Mouse (Mus musculus): ENCODE results near the gene 4930572O03Rik.
"Not testable (repeated sequence)": the region's sequence is repeated elsewhere in the genome, so short reads cannot be mapped to it uniquely, and the experiment has no call there.

Gene 4930572O03Rik

GRCm38 (mm10) chr5:15616195-15616594, 40.7 kb downstream of the 4930572O03Rik start:
- not testable (repeated sequence) for DNase-seq

GRCm38 (mm10) chr5:15610695-15611094, 46.2 kb downstream of the 4930572O03Rik start:
- peak; percentile 16 to 29 for DNase-seq

GRCm38 (mm10) chr5:15606677-15607076, 50.2 kb downstream of the 4930572O03Rik start:
- DNase-seq = not testable (repeated sequence)

GRCm38 (mm10) chr5:15603585-15603984, 53.3 kb downstream of the 4930572O03Rik start:
- DNase-seq = not testable (repeated sequence)

GRCm38 (mm10) chr5:15603008-15603407, 53.9 kb downstream of the 4930572O03Rik start:
- DNase-seq = not testable (repeated sequence)

- DNase-seq = not testable (repeated sequence)
Observed at GRCm38 (mm10) chr5:15602424-15602947, 54.4 kb downstream of the 4930572O03Rik start.
